Mouse (Mus musculus): ENCODE results near the gene Stat4. TPM values are rescaled to one million over a fixed set of nuclear protein-coding genes. Genes with fewer than 3 reads are reported as not detected.

Stat4 gene
- polyA plus RNA-seq, 1 experiment from 2014 or later: 0.95 TPM

Other genes with a start within 250 kb of the Stat4 start
- 54.4 and 88.8 TPM in 2 replicates for gene Myo1b, start 71.1 kb upstream of the Stat4 start, polyA plus RNA-seq (2014; fragmentation: Nextera tagmentation; extraction: Ambion mirVana)
- 16.7 and 20.0 TPM in 2 replicates for gene Stat1, start 132.3 kb downstream of the Stat4 start, polyA plus RNA-seq (2014; fragmentation: Nextera tagmentation; extraction: Ambion mirVana)
- gene Gls, start 246.1 kb downstream of the Stat4 start, polyA plus RNA-seq (2014; fragmentation: Nextera tagmentation; extraction: Ambion mirVana): 35.1 and 37.1 TPM in 2 replicates

Data from kidney, embryonic 14.5 days (tissue).